Mouse (Mus musculus) mouse embryonic stem cell (cell line): Measurements from ENCODE around the gene Gm47841.

ENCODE experiments used
- in situ Hi-C, 2 experiments: fragments of 300-500 bp; cut with MboI; formaldehyde crosslinking; loops; 1 replicate in 1 of 2; 3 replicates in 1 of 2; pipeline ENCODE4 v1.14.3; 2019 to 2020; ENCODE audit warnings: low sequenced_read_pairs in 2 of 2, low pct_unique_long_range_greater_than_20kb in 1 of 2, mixed read lengths in 1 of 2; ENCODE audit not compliant: unreplicated experiment in 1 of 2

Gene Gm47841

GRCm38 (mm10) chr15:101052560-101053501 is 5.6 kb upstream of the Gm47841 start:
- in situ Hi-C loops: no loop called here

GRCm38 (mm10) chr15:101051869-101052268 is 4.7 kb upstream of the Gm47841 start:
- in situ Hi-C loops: no loop called here

DNA sequence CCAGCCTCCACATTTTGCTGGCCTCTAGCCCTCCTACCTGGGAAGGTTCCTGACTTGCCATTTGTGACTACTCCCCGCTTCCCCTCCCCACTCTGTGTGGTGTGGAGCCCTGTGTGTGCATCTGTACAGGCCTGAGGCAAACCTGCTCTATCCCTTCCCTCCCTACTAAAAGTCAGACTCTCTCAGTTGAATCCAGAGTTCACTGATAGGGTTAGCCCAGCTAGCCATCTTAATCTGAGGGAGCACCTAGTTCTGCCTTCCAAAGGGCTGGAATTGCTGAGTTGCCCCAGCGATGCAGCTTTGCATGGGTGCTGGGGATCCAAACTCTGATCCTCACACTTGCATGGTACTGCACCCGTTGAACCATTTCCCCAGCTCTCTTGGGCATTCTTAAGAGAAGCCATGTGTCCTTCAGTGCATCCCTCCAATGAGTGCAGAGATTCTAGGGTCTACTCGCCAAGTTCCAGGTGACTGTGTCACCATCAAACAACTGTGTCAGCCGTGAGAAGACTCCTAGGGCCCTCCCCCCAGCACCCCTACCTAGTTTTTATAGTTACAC is 1.2 kb upstream of the Gm47841 start:
- in situ Hi-C loops: no loop called here

GRCm38 (mm10) chr15:101046527-101047193 is 537 bp downstream of the Gm47841 start:
- in situ Hi-C loops: no loop called here

GRCm38 (mm10) chr15:101046039-101046526 is 1.1 kb downstream of the Gm47841 start:
- in situ Hi-C loops: no loop called here

- in situ Hi-C loops: no loop called here
Measured at GRCm38 (mm10) chr15:101044531-101044930, 2.7 kb downstream of the Gm47841 start.

DNA sequence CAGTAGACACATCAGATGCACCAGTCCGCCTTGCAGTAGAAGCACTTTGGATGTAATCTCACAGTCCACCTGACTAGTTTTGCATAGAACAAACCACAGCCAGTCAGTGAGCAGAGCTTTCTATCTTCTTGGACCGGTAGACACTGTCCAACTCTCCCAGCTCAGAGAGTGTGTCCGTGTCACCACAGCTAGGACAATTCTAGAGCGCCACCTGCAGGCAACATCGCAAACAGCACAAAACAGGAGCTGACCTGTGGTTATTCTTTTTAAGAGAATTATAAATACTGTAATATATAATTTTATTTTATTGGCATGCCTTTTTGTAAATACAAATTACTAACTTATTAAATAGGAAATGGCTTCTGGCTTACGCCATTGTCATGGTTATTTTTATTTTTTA is 4.6 kb downstream of the Gm47841 start:
- in situ Hi-C loops: no loop called here

DNA sequence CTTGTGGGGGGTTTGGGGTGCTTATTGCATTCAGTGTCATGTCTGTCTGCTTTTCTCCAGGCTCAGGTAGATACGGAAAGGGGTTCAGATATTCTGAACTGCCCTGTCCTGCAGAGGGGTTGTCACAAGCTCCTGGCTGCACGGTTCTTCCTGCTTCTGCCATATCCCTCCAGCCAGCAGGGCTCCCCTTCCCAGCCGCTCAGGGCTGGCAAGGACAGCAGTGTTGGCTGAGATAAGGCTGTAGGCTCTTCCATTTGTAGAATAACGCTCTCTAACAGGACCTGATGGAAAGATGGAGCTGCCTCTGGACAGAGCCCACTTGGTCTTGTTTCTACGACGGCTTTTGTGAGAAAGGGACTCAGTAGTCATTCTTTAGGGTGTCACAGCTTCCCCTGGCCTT is 5.2 kb downstream of the Gm47841 start:
- in situ Hi-C loops: no loop called here

- in situ Hi-C loops: no loop called here
Measured at GRCm38 (mm10) chr15:101039651-101040050, 7.5 kb downstream of the Gm47841 start.

- in situ Hi-C loops: no loop called here
Measured at GRCm38 (mm10) chr15:101028960-101029359, 18.2 kb downstream of the Gm47841 start.

DNA sequence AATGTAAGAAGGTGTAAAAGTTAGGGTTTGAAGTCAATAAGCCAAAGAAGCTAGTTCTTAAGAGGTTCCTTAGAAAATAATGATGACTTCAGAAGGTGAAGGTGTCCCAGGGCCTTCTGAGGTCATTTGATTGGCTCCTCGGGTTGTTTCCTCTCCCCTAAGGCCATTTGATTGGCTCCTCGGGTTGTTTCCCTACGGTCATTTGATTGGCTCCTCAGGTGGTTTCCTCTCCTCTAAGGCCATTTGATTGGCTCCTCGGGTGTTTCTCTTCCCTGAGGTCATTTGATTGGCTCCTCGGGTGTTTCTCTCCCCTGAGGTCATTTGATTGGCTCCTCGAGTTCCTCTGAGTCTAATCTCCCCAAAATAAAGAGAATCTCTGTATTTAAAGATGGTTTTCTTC is 35.8 kb downstream of the Gm47841 start:
- in situ Hi-C loops: no loop called here

DNA sequence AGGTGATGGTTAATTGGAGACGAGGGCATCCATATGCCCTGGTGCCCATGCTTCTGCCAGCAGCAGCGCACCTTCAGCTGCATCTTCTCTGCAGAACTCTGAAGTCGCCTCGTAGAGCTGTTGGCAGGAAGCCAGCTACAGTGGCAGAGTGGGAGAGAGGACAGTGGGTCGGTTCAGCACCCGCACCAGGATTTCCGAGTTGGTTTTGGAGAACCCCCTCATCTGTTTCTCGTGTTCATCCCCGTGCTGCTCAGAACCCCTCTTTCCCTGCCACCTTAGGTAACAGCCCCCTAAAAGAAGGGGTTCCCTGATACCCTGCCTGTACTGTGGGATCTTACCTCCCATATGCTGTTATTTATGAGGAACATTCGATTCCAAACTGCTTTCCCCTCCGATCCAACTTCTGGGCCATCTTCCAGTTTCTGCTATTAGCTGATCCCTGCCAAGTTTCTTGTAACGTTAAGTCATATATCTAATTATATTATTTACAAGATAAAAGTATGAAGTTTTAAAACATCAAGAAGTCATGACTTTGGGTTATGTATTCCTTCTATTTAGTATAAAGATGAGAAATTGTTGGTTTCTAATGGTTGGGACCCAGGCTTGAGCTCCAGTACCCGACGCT is 38.7 kb downstream of the Gm47841 start:
- in situ Hi-C loops: no loop called here

- in situ Hi-C loops: no loop called here
Measured at GRCm38 (mm10) chr15:101007236-101007635, 40.0 kb downstream of the Gm47841 start.

- in situ Hi-C loops: no loop called here
Measured at GRCm38 (mm10) chr15:101006251-101007040, 40.8 kb downstream of the Gm47841 start.

GRCm38 (mm10) chr15:101005717-101006116 is 41.5 kb downstream of the Gm47841 start:
- in situ Hi-C loops: no loop called here

DNA sequence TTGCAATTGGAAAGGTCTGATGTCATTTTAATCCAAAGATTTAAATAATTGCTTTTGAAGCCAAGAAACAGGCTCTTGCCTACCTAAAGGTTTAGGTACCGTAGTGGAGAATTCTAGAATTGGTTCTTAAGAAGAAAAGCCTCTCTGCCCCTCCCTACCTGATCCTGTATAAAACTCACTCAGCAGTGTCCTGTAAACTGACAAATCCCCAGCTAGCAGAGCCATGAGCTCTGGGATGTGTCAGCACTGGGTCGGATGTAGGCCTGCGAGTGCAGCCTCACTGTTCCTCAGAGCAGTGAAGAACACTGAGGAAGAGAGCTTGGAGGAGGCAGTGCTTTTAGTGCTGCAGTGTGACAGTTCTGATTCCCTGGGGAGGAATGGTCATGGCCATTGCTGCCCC is 42.7 kb downstream of the Gm47841 start:
- in situ Hi-C loops: no loop called here

GRCm38 (mm10) chr15:101002466-101002865 is 44.7 kb downstream of the Gm47841 start:
- in situ Hi-C loops: no loop called here

DNA sequence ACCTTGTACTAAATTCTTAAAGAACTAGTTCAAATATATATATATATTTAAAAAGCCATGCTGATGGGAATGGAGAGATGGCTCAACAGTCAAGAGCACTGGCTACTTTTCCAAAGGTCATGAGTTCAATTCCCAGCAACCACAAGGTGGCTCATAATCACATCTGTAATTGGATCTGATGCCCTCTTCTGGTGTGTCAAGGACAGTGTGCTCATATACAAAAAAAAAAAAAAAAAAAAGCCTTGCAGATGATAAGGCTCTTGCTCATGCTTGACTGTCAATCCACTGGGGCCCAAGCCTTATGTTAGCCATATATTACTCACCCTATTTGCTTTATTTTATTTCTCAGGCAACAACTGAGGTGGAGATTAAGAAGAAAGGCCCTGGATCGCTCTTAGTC is 45.5 kb downstream of the Gm47841 start:
- in situ Hi-C loops: no loop called here
